Mouse (Mus musculus) heart, postnatal 0 days (tissue): ENCODE measurements around the gene Tox3. TPM values are rescaled to one million over a fixed set of nuclear protein-coding genes. Genes with fewer than 3 reads are reported as not detected.

ENCODE experiments used
- ATAC-seq: fragments of 200-750 bp; cut with Nextera tagmentation; 2 replicates; pipeline ENCODE4 v1.8.0; 2017; ENCODE audit warnings: low read depth, moderate number of reproducible peaks, moderate library complexity; ENCODE audit not compliant: insufficient read depth
- DNase-seq: peaks from one replicate; pipeline ENCODE4 v3.0.0-alpha.2; 2016; ENCODE audit warnings: low spot score
- H3K27ac ChIP-seq: fragments of 300-500 bp; sonication (generic); 2 replicates; pipeline ENCODE4 v1.5.1; 2014; ENCODE audit warnings: low read depth, mild to moderate bottlenecking
- H3K27me3 ChIP-seq: fragments of 300-500 bp; sonication (generic); 2 replicates; pipeline ENCODE4 v1.6.1; 2014; ENCODE audit warnings: low read length, mixed read lengths; ENCODE audit not compliant: control insufficient read depth, insufficient read depth
- H3K36me3 ChIP-seq: fragments of 300-500 bp; sonication (generic); replicated peaks from 2 replicates; pipeline ENCODE4 v1.6.1; 2014; ENCODE audit warnings: low read length, mixed read lengths; ENCODE audit not compliant: control insufficient read depth, insufficient read depth
- H3K4me1 ChIP-seq: fragments of 300-500 bp; sonication (generic); 2 replicates; pipeline ENCODE4 v1.6.1; 2014; ENCODE audit warnings: antibody characterized with exemption; ENCODE audit not compliant: control insufficient read depth, insufficient read depth
- H3K4me2 ChIP-seq: fragments of 300-500 bp; sonication (generic); 2 replicates; pipeline ENCODE4 v1.6.1; 2014; ENCODE audit warnings: low read depth, mild to moderate bottlenecking, low read length, moderate library complexity
- H3K4me3 ChIP-seq: fragments of 300-500 bp; sonication (generic); 2 replicates; pipeline ENCODE4 v1.5.1; 2014; ENCODE audit warnings: low read depth, low read length
- H3K9ac ChIP-seq: fragments of 300-500 bp; sonication (generic); replicated peaks from 2 replicates; pipeline ENCODE4 v1.6.1; 2014; ENCODE audit warnings: low read depth, low read length, mixed read lengths
- H3K9me3 ChIP-seq: fragments of 300-500 bp; sonication (generic); replicated peaks from 2 replicates; pipeline ENCODE4 v1.6.1; 2016; ENCODE audit warnings: low read length; ENCODE audit not compliant: control insufficient read depth
- CTCF ChIP-seq: IDR thresholded peaks from 2 replicates; pipeline ENCODE4 v1.5.1; 2016; ENCODE audit warnings: antibody characterized with exemption, control low read depth, low read depth
- EP300 ChIP-seq: IDR thresholded peaks from 2 replicates; pipeline ENCODE4 v1.6.1; 2016; ENCODE audit warnings: antibody characterized with exemption, low read depth
- WGBS: fragments of 180-500 bp; shearing (Covaris S2); extraction: QIAGEN DNeasy Blood & Tissue Kit; methylation state at CpG from one replicate; pipeline ENCODE4 v1.1.7; 2014; 5-methylcytosine and 5-hydroxymethylcytosine counted together
- polyA plus RNA-seq: library from polyadenylated mRNA; unstranded; fragments of >200 nt; fragmentation: Nextera tagmentation; extraction: Ambion mirVana; gene quantifications from 2 replicates; pipeline ENCODE4 v1.2.1, GENCODE M21; 2015
- total RNA-seq: library from RNA; depleted of rRNA; stranded (reverse); fragments of >200 nt; gene quantifications from 2 replicates; pipeline ENCODE4 v1.2.3, GENCODE M21; 2014; ENCODE audit warnings: low replicate concordance

Gene Tox3
- total and polyA plus RNA-seq, 2 experiments from 2014 or later = 7.1 to 17.1 TPM

DNA sequence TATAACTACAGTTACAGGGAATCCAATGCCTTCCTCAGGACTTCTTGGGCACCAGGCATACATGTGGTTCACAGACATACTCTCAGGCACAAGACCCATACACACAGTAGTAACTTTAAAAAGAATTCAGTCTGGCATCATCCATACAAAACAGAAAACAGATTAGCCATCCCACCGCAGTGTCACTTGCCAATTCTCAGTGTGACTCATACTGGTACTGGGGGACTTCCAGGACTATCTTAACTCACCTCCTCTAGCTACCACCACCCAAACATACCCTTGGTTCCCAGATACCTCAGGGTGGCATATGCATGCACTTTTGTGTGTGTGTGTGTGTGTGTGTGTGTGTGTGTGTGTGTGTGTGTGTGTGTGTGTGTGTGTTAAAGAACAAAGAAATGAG is 26.9 kb downstream of the Tox3 start:
- 81% methylated on average over 1 of the region's 1 CpGs for WGBS
- Histone ChIP-seq H3K4me2 (no peak overlapping the region), H3K4me3 (no peak overlapping the region), H3K4me1 (peaks cover 14% of the 10 kb centered on the region; the same call in 1 of the 2 replicates), H3K9ac (no peak overlapping the region), H3K27me3 (no peaks in the 10 kb centered on the region), H3K9me3 (no peaks in the 10 kb centered on the region), H3K27ac (no peak overlapping the region), H3K36me3 (no peaks in the 10 kb centered on the region)
- no peak for TF ChIP-seq CTCF
- no peak for TF ChIP-seq EP300
- DNase-seq (no peak), ATAC-seq (no peak)

DNA sequence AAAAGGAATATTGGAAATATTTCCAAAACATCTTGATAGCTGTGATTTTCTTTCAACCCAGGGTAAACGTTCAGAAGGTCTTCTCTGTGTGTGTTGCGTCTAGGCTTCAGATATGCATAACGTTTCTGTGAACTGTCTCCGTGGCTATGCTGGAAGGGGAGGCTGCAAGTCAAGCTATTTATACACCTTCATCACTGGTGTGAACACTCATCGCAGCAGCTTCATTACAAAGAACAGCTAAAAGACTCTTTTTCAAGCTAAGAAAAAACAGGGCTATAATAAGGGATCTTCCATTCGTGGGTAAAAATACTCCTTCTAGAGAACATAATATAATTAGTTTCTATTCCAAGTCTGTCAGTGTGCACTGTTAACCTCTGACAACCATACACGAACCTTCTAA is 33.8 kb downstream of the Tox3 start:
- DNase-seq = no peak
- Histone ChIP-seq H3K4me1 (no peaks in the 10 kb centered on the region), H3K4me3 (no peak overlapping the region), H3K36me3 (0 out of 2 replicates have a peak, but pooled peaks cover 3% of the 10 kb centered on the region), H3K27me3 (no peaks in the 10 kb centered on the region), H3K27ac (no peak overlapping the region), H3K4me2 (no peak overlapping the region), H3K9ac (no peak overlapping the region), H3K9me3 (no peaks in the 10 kb centered on the region)
- WGBS = 46% methylated on average over 7 of the region's 7 CpGs
- TF ChIP-seq CTCF = no peak
- no peak for TF ChIP-seq EP300
- no peak for ATAC-seq

DNA sequence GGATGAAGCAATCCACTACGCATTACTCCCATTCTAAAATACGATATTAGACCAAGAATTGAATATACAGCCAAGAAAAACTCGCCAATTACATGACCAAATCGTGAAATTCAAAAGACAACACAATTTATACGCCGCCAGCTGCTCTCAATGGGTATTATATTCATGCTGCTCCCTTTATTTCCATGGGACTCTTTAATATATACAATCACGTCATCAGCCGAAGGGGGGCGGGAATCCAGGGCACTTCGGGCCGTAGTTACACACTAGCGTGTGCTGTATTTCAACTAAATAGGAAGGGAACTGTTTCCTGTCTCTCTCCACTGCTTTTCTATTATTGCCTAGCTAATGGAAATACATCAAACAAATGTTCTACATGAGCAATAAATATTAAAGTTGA is 45.2 kb downstream of the Tox3 start:
- no peak overlapping the region for H3K4me2 ChIP-seq
- peak overlapping the region; percentile 67; the same call in 1 of the 2 replicates for H3K27ac ChIP-seq
- peaks cover 17% of the 10 kb centered on the region for H3K4me1 ChIP-seq
- 0 out of 2 replicates have a peak, but pooled peaks cover 5% of the 10 kb centered on the region for H3K36me3 ChIP-seq
- DNase-seq = no peak
- no peak for TF ChIP-seq EP300
- TF ChIP-seq CTCF = no peak
- H3K9me3 ChIP-seq = no peaks in the 10 kb centered on the region; the same call in 1 of the 2 replicates
- 76% methylated on average over 12 of the region's 12 CpGs for WGBS
- no peak for ATAC-seq
- no peaks in the 10 kb centered on the region for H3K27me3 ChIP-seq
- H3K9ac ChIP-seq = no peak overlapping the region
- no peak overlapping the region for H3K4me3 ChIP-seq

DNA sequence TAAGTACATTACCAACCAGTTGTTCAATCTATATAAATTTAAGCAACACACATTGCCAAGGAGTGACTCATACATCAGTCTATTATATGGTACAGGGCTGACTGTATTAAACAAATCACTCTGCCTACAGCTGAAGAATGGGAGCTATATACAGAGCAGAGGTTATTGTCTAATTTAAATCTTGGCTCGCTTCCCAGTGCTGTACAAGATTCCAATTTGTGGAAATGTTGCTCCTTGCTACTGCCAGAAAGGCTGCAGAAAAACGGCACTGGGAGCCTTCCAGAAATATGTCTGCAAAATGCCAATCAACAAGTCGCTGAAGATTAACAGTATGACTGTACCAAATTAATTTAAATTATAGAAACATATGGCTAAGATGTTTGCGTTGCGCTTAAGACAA is 45.9 kb downstream of the Tox3 start:
- TF ChIP-seq CTCF (no peak), EP300 (no peak)
- 0 out of 2 replicates have a peak, but pooled peaks cover 5% of the 10 kb centered on the region for H3K36me3 ChIP-seq
- H3K4me3 ChIP-seq = no peak overlapping the region
- peak; percentile 56 for DNase-seq
- 16% methylated on average over 5 of the region's 5 CpGs for WGBS
- no peaks in the 10 kb centered on the region for H3K27me3 ChIP-seq
- H3K4me1 ChIP-seq = peaks cover 17% of the 10 kb centered on the region
- ATAC-seq = peak; percentile 68
- no peaks in the 10 kb centered on the region; the same call in 1 of the 2 replicates for H3K9me3 ChIP-seq
- peak overlapping the region; percentile 67 for H3K27ac ChIP-seq
- no peak overlapping the region for H3K9ac ChIP-seq
- H3K4me2 ChIP-seq = peak overlapping the region; percentile 21

DNA sequence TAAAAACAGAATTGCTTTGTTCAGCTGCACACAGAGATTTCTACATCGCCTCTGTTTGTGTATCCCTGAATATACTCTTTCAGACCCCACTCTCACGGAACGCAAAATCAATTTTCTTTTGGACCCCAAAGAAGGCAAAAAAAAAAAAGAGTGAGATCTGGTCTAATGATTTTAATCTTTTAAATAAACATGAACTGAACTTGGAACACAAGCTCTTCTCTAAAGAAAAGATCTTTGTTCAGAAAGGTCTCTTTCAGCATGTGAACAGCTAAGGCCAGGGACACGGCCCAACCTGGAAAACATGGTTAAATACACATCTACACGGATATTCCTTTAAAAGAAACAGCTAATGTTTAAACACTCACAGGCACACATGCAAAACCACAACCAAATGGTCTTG is 46.6 kb downstream of the Tox3 start:
- Histone ChIP-seq H3K4me1 (peaks cover 17% of the 10 kb centered on the region), H3K27ac (peak overlapping the region; percentile 67), H3K9me3 (no peaks in the 10 kb centered on the region; the same call in 1 of the 2 replicates), H3K9ac (no peak overlapping the region), H3K36me3 (0 out of 2 replicates have a peak, but pooled peaks cover 2% of the 10 kb centered on the region), H3K4me3 (no peak overlapping the region), H3K4me2 (no peak overlapping the region; the same call in 1 of the 2 replicates), H3K27me3 (no peaks in the 10 kb centered on the region)
- no peak for TF ChIP-seq EP300
- no peak for TF ChIP-seq CTCF
- no peak for DNase-seq
- 64% methylated on average over 5 of the region's 5 CpGs for WGBS
- no peak for ATAC-seq

DNA sequence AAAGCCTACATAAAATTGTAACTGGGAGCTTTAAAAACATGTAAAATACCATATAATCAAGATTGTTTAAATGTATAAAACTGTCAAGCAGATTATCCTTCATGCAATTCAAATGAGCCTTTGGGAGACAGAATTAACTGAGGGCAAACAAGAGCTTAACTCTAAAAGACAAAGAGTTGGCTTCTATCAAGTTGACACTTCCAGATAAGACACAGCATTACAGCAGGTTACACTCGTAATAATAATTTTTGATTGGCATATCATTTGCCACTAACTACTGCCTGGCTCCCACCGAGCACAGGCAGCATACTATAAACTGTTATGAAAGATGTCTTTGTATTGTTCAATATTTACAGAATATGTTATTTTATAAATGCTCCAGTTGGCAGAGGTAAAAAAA is 47.2 kb downstream of the Tox3 start:
- H3K27ac ChIP-seq = no peak overlapping the region
- no peak overlapping the region for H3K9ac ChIP-seq
- DNase-seq (no peak), ATAC-seq (no peak)
- TF ChIP-seq CTCF (no peak), EP300 (no peak)
- no peaks in the 10 kb centered on the region for H3K36me3 ChIP-seq
- no peaks in the 10 kb centered on the region for H3K27me3 ChIP-seq
- no peaks in the 10 kb centered on the region for H3K9me3 ChIP-seq
- no peak overlapping the region for H3K4me3 ChIP-seq
- WGBS = 29% methylated on average over 2 of the region's 2 CpGs
- H3K4me2 ChIP-seq = no peak overlapping the region
- peaks cover 17% of the 10 kb centered on the region for H3K4me1 ChIP-seq
